Mouse (Mus musculus): ENCODE data around the gene Ttc25. TPM values are rescaled to one million over a fixed set of nuclear protein-coding genes. Genes with fewer than 3 reads are reported as not detected.
A peak's percentile ranks its signal among the peaks of the same experiment; 100 is the strongest.

Gene Ttc25
- total RNA-seq (2014; rRNA removed) (1.5 and 2.4 TPM in 2 replicates), polyA plus RNA-seq (2015; fragmentation: Nextera tagmentation; extraction: Ambion mirVana) (1.8 and 2.0 TPM in 2 replicates)

DNA sequence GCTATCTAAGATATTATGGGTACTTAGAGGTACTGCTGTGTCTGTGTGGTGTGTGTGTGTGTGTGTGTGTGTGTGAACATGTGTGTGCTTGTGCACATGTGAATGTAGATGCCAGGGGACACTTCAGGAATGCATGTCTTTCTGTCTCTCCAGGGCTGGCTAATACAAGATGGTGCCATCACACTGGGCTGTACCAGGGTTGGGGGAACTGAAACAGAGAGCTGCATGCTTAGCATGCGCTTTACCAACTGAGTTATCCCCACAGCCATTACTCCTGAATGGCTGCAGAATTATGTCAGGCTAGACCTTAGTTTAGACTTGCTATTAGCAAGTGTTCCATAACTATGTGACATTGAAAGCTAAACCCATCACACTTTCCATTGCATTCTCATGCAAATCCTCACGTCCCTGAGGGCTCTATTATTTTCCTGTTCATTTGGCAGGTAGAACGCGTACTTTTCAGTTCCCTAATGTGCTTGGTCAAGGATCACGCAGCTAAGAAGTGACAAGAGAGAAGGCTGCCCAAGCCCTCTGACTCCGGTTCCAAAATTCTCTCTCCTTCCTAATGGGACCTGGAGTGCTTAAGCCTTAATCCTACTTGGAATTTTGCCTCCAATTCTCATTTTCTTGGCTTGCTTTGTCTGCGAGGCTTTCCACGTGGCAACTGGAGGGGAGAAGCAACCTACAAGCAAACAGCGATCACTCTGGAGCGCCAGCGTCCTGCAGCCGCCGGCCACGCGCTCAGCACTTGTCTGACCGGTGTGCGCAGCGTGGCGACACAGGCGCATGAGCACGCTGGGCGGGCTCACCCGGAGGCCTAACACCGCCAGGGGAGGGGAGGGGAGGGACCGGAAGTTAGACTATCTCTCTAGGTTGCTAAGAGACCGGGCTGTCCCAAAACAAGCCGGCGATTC is at the start of gene Ttc25:
Ttc25 (plus strand) TSS at position 776 of the 914 bp plus-strand sequence.
- Histone ChIP-seq H3K27me3 (ENCODE audit: insufficient read depth, low read length) (no peaks in the 10 kb centered on the region), H3K9ac (replicated peaks; ENCODE audit: low read length) (peak within 1 kb of the TSS; percentile 44), H3K4me1 (ENCODE audit: insufficient read depth, low read length) (peaks cover 4% of the 10 kb centered on the region; the same call in 1 of the 2 replicates), H3K36me3 (ENCODE audit: insufficient read depth, low read length) (no peaks in the 10 kb centered on the region), H3K27ac (peak within 1 kb of the TSS; percentile 2; the same call in 1 of the 2 replicates), H3K4me2 (ENCODE audit: low read depth, low read length) (peak within 1 kb of the TSS; percentile 75), H3K9me3 (ENCODE audit: low read length) (no peaks in the 10 kb centered on the region), H3K4me3 (ENCODE audit: low read length) (peak within 1 kb of the TSS; percentile 35)
- peak; percentile 92 for DNase-seq (ENCODE audit: low spot score)
- TF ChIP-seq CTCF (IDR thresholded peaks at IDR 0.05; ENCODE audit: low read depth) = peak; percentile 28
- ATAC-seq = peak; percentile 96
- 3% methylated on average over 28 of the region's 28 CpGs for WGBS

DNA sequence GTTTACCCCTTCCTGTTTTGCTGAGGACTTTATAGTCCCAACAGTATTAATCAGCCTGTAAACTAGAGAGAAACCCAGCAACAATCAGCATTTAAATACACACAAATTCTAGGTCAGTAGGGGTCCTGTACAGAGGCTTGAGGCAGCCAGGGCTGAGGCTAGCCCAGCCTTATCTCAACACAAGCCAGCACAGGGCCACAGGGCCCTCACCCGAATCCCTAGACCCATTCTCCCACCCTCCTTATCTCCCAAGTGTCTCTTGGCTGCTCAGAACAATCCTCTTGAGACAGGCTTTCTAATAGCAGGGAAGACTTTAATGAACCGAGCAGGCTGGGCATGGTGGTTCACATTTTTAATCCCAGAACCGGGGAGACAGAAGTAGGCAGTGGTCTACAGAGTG is 45.2 kb upstream of the Ttc25 start:
- ATAC-seq = no peak
- TF ChIP-seq CTCF (IDR thresholded peaks at IDR 0.05; ENCODE audit: low read depth) = no peak
- H3K9ac ChIP-seq (replicated peaks; ENCODE audit: low read length) = no peak overlapping the region

GRCm38 (mm10) chr11:100500651-100501050 is 44.8 kb upstream of the Ttc25 start:
- ATAC-seq = no peak
- Histone ChIP-seq H3K9me3 (ENCODE audit: low read length) (no peaks in the 10 kb centered on the region), H3K36me3 (ENCODE audit: insufficient read depth, low read length) (peaks cover 63% of the 10 kb centered on the region), H3K4me1 (ENCODE audit: insufficient read depth, low read length) (no peaks in the 10 kb centered on the region), H3K9ac (replicated peaks; ENCODE audit: low read length) (no peak overlapping the region), H3K4me3 (ENCODE audit: low read length) (no peak overlapping the region), H3K4me2 (ENCODE audit: low read depth, low read length) (no peak overlapping the region), H3K27me3 (ENCODE audit: insufficient read depth, low read length) (no peaks in the 10 kb centered on the region), H3K27ac (no peak overlapping the region)
- 81% methylated on average over 7 of the region's 7 CpGs for WGBS
- no peak for TF ChIP-seq CTCF (IDR thresholded peaks at IDR 0.05; ENCODE audit: low read depth)
- DNase-seq (ENCODE audit: low spot score) = no peak

More for the DNA sequence above, 45.2 kb upstream of the Ttc25 start:
- H3K4me2 ChIP-seq (ENCODE audit: low read depth, low read length) = no peak overlapping the region
- H3K36me3 ChIP-seq (ENCODE audit: insufficient read depth, low read length) = peaks cover 66% of the 10 kb centered on the region
- no peak overlapping the region for H3K4me3 ChIP-seq (ENCODE audit: low read length)
- WGBS = 81% methylated on average over 3 of the region's 3 CpGs
- H3K27ac ChIP-seq = no peak overlapping the region
- no peaks in the 10 kb centered on the region for H3K27me3 ChIP-seq (ENCODE audit: insufficient read depth, low read length)
- no peaks in the 10 kb centered on the region for H3K9me3 ChIP-seq (ENCODE audit: low read length)
- no peaks in the 10 kb centered on the region for H3K4me1 ChIP-seq (ENCODE audit: insufficient read depth, low read length)
- no peak for DNase-seq (ENCODE audit: low spot score)

DNA sequence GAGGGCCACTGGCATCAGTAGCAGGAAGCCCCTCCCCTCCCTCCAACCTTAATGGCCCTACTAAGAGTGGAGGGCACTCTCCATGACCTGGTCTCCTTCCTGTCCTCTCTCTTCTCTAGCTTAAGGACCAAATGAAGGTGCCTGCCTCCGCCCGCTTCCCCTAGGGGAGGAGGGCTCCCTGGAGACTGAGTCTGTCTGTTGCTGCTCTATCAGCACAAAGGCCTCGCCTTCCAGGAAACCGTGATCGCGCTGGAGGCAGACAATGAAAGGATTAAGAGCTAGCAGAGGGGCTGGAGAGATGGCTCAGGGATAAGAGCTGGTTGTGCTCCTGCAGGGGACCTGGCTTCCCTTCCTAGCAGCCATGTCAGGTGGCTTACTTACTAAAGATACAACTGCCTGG is 44.1 kb upstream of the Ttc25 start:
- no peaks in the 10 kb centered on the region for H3K4me1 ChIP-seq (ENCODE audit: insufficient read depth, low read length)
- ATAC-seq (no peak), DNase-seq (ENCODE audit: low spot score) (no peak)
- no peak overlapping the region for H3K4me3 ChIP-seq (ENCODE audit: low read length)
- H3K9me3 ChIP-seq (ENCODE audit: low read length) = no peaks in the 10 kb centered on the region
- 41% methylated on average over 6 of the region's 6 CpGs for WGBS
- no peaks in the 10 kb centered on the region for H3K27me3 ChIP-seq (ENCODE audit: insufficient read depth, low read length)
- H3K9ac ChIP-seq (replicated peaks; ENCODE audit: low read length) = no peak overlapping the region
- no peak overlapping the region for H3K4me2 ChIP-seq (ENCODE audit: low read depth, low read length)
- no peak overlapping the region for H3K27ac ChIP-seq
- no peak for TF ChIP-seq CTCF (IDR thresholded peaks at IDR 0.05; ENCODE audit: low read depth)
- peaks cover 56% of the 10 kb centered on the region for H3K36me3 ChIP-seq (ENCODE audit: insufficient read depth, low read length)

DNA sequence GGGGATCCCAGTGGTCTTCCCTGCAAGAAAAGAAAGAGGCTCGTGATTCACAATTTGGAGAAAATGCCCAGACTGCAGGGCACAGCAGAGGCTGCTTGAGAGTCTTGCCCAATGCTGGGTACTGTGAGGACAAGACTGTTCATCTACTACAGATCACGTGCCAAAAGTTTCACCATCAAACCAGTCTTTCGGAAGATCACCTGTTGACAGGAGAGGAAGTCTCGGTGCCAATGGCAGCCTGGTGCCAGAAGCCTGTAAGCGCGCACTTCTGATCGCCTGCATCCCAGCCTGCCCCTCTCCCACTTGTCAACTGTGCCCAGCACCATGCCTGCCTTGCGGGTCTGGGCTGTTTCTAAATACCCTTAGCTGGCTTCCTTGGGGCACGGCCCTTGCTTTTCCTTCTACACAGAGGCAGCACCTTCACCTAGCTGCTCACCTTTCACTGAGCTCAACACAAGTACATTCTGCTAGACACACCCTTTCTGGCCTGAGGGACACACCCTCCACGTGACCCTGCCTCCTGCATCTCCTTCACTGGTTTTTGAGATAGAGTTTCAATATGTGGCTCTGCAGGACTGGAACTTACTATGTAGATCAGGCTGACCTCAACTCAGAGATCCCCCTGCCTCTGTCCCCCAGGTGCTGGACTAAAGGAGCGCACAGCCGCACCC is 40.3 kb upstream of the Ttc25 start:
- Histone ChIP-seq H3K4me1 (ENCODE audit: insufficient read depth, low read length) (no peaks in the 10 kb centered on the region), H3K4me2 (ENCODE audit: low read depth, low read length) (no peak overlapping the region), H3K27ac (no peak overlapping the region), H3K4me3 (ENCODE audit: low read length) (no peak overlapping the region), H3K36me3 (ENCODE audit: insufficient read depth, low read length) (peaks cover 41% of the 10 kb centered on the region), H3K9me3 (ENCODE audit: low read length) (no peaks in the 10 kb centered on the region), H3K9ac (replicated peaks; ENCODE audit: low read length) (no peak overlapping the region), H3K27me3 (ENCODE audit: insufficient read depth, low read length) (no peaks in the 10 kb centered on the region)
- no peak for DNase-seq (ENCODE audit: low spot score)
- no peak for ATAC-seq
- 93% methylated on average over 12 of the region's 12 CpGs for WGBS
- TF ChIP-seq CTCF (IDR thresholded peaks at IDR 0.05; ENCODE audit: low read depth) = no peak

GRCm38 (mm10) chr11:100505997-100506396 is 39.4 kb upstream of the Ttc25 start:
- no peak for ATAC-seq

More at GRCm38 (mm10) chr11:100505997-100506396, 39.4 kb upstream of the Ttc25 start:
- no peak for TF ChIP-seq CTCF (IDR thresholded peaks at IDR 0.05; ENCODE audit: low read depth)
- no peak for DNase-seq (ENCODE audit: low spot score)
- H3K4me3 ChIP-seq (ENCODE audit: low read length) = no peak overlapping the region
- H3K4me1 ChIP-seq (ENCODE audit: insufficient read depth, low read length) = no peaks in the 10 kb centered on the region
- H3K27ac ChIP-seq = no peak overlapping the region
- 88% methylated on average over 8 of the region's 8 CpGs for WGBS
- H3K27me3 ChIP-seq (ENCODE audit: insufficient read depth, low read length) = no peaks in the 10 kb centered on the region
- no peaks in the 10 kb centered on the region for H3K9me3 ChIP-seq (ENCODE audit: low read length)
- no peak overlapping the region for H3K9ac ChIP-seq (replicated peaks; ENCODE audit: low read length)
- peaks cover 42% of the 10 kb centered on the region for H3K36me3 ChIP-seq (ENCODE audit: insufficient read depth, low read length)
- no peak overlapping the region for H3K4me2 ChIP-seq (ENCODE audit: low read depth, low read length)

All from hindbrain, postnatal 0 days (tissue).